Mouse (Mus musculus) cerebellum, adult 2 months (tissue): ENCODE data around the gene Cst12. TPM values are rescaled to one million over a fixed set of nuclear protein-coding genes. Genes with fewer than 3 reads are reported as not detected.

Experiments used
- DNase-seq, 2 experiments: peaks; one replicate each; pipeline ENCODE4 v3.0.0; 2021
- H3K27ac ChIP-seq: fragments of 200-500 bp; 2 replicates; pipeline ENCODE4 v1.5.1; 2012; ENCODE audit warnings: low read length, control low read depth, inconsistent platforms; ENCODE audit not compliant: insufficient read depth
- H3K27me3 ChIP-seq: fragments of 200-500 bp; 2 replicates; pipeline ENCODE4 v1.6.1; 2012; ENCODE audit warnings: inconsistent platforms, mild to moderate bottlenecking, low read length, moderate library complexity; ENCODE audit not compliant: control insufficient read depth, insufficient read depth
- H3K4me1 ChIP-seq: fragments of 200-500 bp; 2 replicates; pipeline ENCODE4 v1.6.1; 2011; ENCODE audit warnings: low read length; ENCODE audit not compliant: control insufficient read depth, insufficient read depth
- H3K4me3 ChIP-seq: fragments of 200-500 bp; replicated peaks from 2 replicates; pipeline ENCODE3; 2011; ENCODE audit warnings: mild to moderate bottlenecking, low read depth, low read length, control low read depth; ENCODE audit not compliant: insufficient read depth
- CTCF ChIP-seq: fragments of 200-500 bp; IDR thresholded peaks from 2 replicates; pipeline ENCODE4 v1.5.1; 2011; ENCODE audit warnings: low read depth, mild to moderate bottlenecking, control low read depth, low read length, moderate library complexity, borderline replicate concordance; ENCODE audit not compliant: insufficient read depth
- POLR2A ChIP-seq: fragments of 200-500 bp; IDR thresholded peaks from 2 replicates; pipeline ENCODE4 v1.6.1; 2011; ENCODE audit warnings: low read length, control low read depth, borderline replicate concordance; ENCODE audit not compliant: insufficient read depth
- WGBS: fragments of 180-500 bp; shearing (Covaris S2); methylation state at CpG from one replicate; pipeline ENCODE4 v1.1.7; 2018; 5-methylcytosine and 5-hydroxymethylcytosine counted together
- polyA plus RNA-seq: library from polyadenylated mRNA; depleted of rRNA; stranded (reverse); fragments of >200 nt; gene quantifications from 2 replicates; pipeline ENCODE4 v1.2.3, GENCODE M21; 2012; rRNA removed

The Cst12 gene
- polyA plus RNA-seq, 1 experiment: not detected

- H3K4me3 ChIP-seq: no peak overlapping the region
- H3K27me3 ChIP-seq: no peaks in the 10 kb centered on the region
- H3K4me1 ChIP-seq: no peaks in the 10 kb centered on the region
- DNase-seq: no peak
- WGBS: 85% methylated on average over 2 of the region's 2 CpGs
- no peak overlapping the region for H3K27ac ChIP-seq
- TF ChIP-seq POLR2A (no peak), CTCF (no peak)
Observed at GRCm38 (mm10) chr2:148839224-148839623, 50.1 kb downstream of the Cst12 start.

Other genes starting within 250 kb of the Cst12 start
- 26.8 and 27.8 TPM in 2 replicates for gene Nxt1, start 116.8 kb upstream of the Cst12 start, polyA plus RNA-seq
- gene Gzf1, start 108.3 kb upstream of the Cst12 start, polyA plus RNA-seq: 17.8 and 18.7 TPM in 2 replicates
- gene Napb, start 56.9 kb upstream of the Cst12 start, polyA plus RNA-seq: 189 and 192 TPM in 2 replicates
- 0.27 TPM in 1 of 2 replicates, not detected in the other for gene Cstl1, start 39.0 kb upstream of the Cst12 start, polyA plus RNA-seq
- gene Cst11, start 17.9 kb upstream of the Cst12 start, polyA plus RNA-seq: not detected in 2 replicates
- not detected in 2 replicates for gene 8030411F24Rik, start 7.4 kb upstream of the Cst12 start, polyA plus RNA-seq
- not detected in 2 replicates for gene Cst8, start 9.4 kb downstream of the Cst12 start, polyA plus RNA-seq
- gene Cst13, start 30.7 kb downstream of the Cst12 start, polyA plus RNA-seq: not detected in 2 replicates
- gene Cst9, start 45.8 kb downstream of the Cst12 start, polyA plus RNA-seq: not detected in 2 replicates
- gene 9230104L09Rik, start 75.7 kb downstream of the Cst12 start, polyA plus RNA-seq: not detected in 2 replicates
- gene Cst3, start 86.3 kb downstream of the Cst12 start, polyA plus RNA-seq: 1,975 and 2,220 TPM in 2 replicates
- not detected in 2 replicates for gene Gm1330, start 213.9 kb downstream of the Cst12 start, polyA plus RNA-seq
- not detected in 2 replicates for gene Gm10750, start 227.9 kb downstream of the Cst12 start, polyA plus RNA-seq